ENCODE assay signal across 9 mouse cellular contexts in the genomic region with DNA sequence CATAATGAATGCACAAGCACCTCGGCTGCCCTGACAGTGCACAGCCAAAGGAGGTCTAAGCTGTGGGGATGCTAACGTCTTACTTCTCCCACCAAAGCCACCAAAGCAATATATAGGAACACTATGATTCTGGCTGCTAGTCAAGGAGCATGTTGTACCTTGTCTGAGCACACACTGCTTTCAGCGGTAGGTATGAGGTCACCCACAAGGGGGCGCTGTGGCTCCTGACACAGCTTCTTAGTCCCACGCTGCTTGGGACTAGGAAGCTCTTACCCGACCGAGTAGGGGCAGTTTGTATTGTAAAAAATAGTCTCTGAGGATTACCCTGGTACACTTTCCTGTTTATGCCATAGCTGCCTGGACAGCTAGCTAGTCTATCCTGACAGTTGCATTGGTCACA. TPM values are rescaled to one million over a fixed set of nuclear protein-coding genes. Genes with fewer than 3 reads are reported as not detected.
DNase-seq lines count a peak whose midpoint lies in the region; ATAC-seq lines count a peak whose summit lies in the region.
"Had no signal": no experiment of that assay in that cellular context is flagged by ENCODE, and none has a peak within 500 bp of the region (broad histone marks: within the 10 kb centered on the region; RNA-seq: fewer than 3 reads in every experiment).

No protein-coding gene starts in this region.

- H3K9me3 ChIP-seq in kidney, embryonic 16.5 days (ENCODE audit: low read length) = no peaks in the 10 kb centered on the region
- H3K9me3 ChIP-seq in liver, embryonic 16.5 days (replicated peaks; ENCODE audit: control insufficient read depth, low read length) = no peaks in the 10 kb centered on the region
- H3K9me3 ChIP-seq: hindbrain, embryonic 15.5 days had no signal

- 12% methylated on average over 7 of the region's 7 CpGs for WGBS in kidney, embryonic 16.5 days
- 10% methylated on average over 7 of the region's 7 CpGs for WGBS in liver, embryonic 16.5 days (ENCODE audit: insufficient replicate concordance)

- no peak overlapping the region for H3K27ac ChIP-seq in kidney, embryonic 16.5 days (ENCODE audit: low read length)
- H3K27ac ChIP-seq in liver, embryonic 16.5 days (ENCODE audit: low read length) = no peak overlapping the region
- H3K27ac ChIP-seq: hindbrain, embryonic 15.5 days had no signal

- no peaks in the 10 kb centered on the region for H3K27me3 ChIP-seq in kidney, embryonic 16.5 days (ENCODE audit: insufficient read depth, low read length)
- H3K27me3 ChIP-seq in liver, embryonic 16.5 days (ENCODE audit: control insufficient read depth, insufficient read depth, low read depth, low read length) = no peaks in the 10 kb centered on the region
- H3K27me3 ChIP-seq: hindbrain, embryonic 15.5 days had no signal

- H3K36me3 ChIP-seq in kidney, embryonic 16.5 days (ENCODE audit: insufficient read depth, low read length) = no peaks in the 10 kb centered on the region
- no peaks in the 10 kb centered on the region for H3K36me3 ChIP-seq in liver, embryonic 16.5 days (ENCODE audit: control insufficient read depth, insufficient read depth)
- H3K36me3 ChIP-seq: hindbrain, embryonic 15.5 days had no signal

- peak; percentile 89 to 91 for DNase-seq in B cell, adult 2 months
- DNase-seq in NIH3T3 (ENCODE audit: low read depth) = peak; percentile 86
- DNase-seq in cerebellum, adult 9-10 months = peak; percentile 72
- peak; percentile 75 for DNase-seq in gastrocnemius, postnatal 14 days
- peak; percentile 92 for DNase-seq in retina, embryonic 14.5 days (ENCODE audit: low spot score)
- DNase-seq in thymus, postnatal 4 days = peak; percentile 96

- peak; percentile 53; the same call in 1 of the 2 replicates for ATAC-seq in kidney, embryonic 16.5 days (ENCODE audit: low FRiP score, low TSS enrichment)
- 0 out of 2 replicates have a peak, but pooled peaks have one; percentile 48 for ATAC-seq in liver, embryonic 16.5 days (ENCODE audit: low read depth)

- intact Hi-C loops in gastrocnemius, postnatal 14 days (cut with DNase I; ENCODE audit: low total_unique reads) = loop anchor here (5.0 to 10.0 kb wide), 2 partner anchors 323 to 525 kb away; no protein-coding TSS in a partner anchor

- H3K4me2 ChIP-seq in kidney, embryonic 16.5 days (replicated peaks; ENCODE audit: low read depth, low read length) = no peak overlapping the region
- H3K4me2 ChIP-seq in liver, embryonic 16.5 days (ENCODE audit: low read depth, low read length) = no peak overlapping the region
- H3K4me2 ChIP-seq: hindbrain, embryonic 15.5 days had no signal

- H3K4me3 ChIP-seq in kidney, embryonic 16.5 days (ENCODE audit: low read length) = no peak overlapping the region
- no peak overlapping the region for H3K4me3 ChIP-seq in liver, embryonic 16.5 days (ENCODE audit: low read depth, low read length)
- H3K4me3 ChIP-seq: hindbrain, embryonic 15.5 days had no signal

- no peaks in the 10 kb centered on the region for H3K4me1 ChIP-seq in kidney, embryonic 16.5 days (ENCODE audit: insufficient read depth, low read length)
- peaks cover 3% of the 10 kb centered on the region for H3K4me1 ChIP-seq in liver, embryonic 16.5 days (ENCODE audit: control insufficient read depth, low read depth, low read length)
- H3K4me1 ChIP-seq: hindbrain, embryonic 15.5 days had no signal

- H3K9ac ChIP-seq in kidney, embryonic 16.5 days (replicated peaks; ENCODE audit: low read length) = no peak overlapping the region
- H3K9ac ChIP-seq in liver, embryonic 16.5 days (ENCODE audit: low read depth, low read length) = no peak overlapping the region
- H3K9ac ChIP-seq: hindbrain, embryonic 15.5 days had no signal

RNA-seq across cellular contexts. Expression of a gene that starts 7.4 kb away (rescaled TPM):
- 10 to 100 TPM; 15.7 to 16.6 TPM for total RNA-seq in gastrocnemius, postnatal 14 days (2021)
- 14.6 and 15.6 TPM in 2 replicates for polyA plus RNA-seq in kidney, embryonic 16.5 days (2015; fragmentation: Nextera tagmentation; extraction: Ambion mirVana)
- polyA plus RNA-seq in liver, embryonic 16.5 days (2015; fragmentation: Nextera tagmentation; extraction: Ambion mirVana) = 4.5 and 5.6 TPM in 2 replicates

RNA-seq across cellular contexts. Expression of a gene that starts 48.9 kb away (rescaled TPM):
- total RNA-seq in gastrocnemius, postnatal 14 days (2021) = 1 to 10 TPM; 6.7 to 7.0 TPM
- 10.1 and 10.3 TPM in 2 replicates for polyA plus RNA-seq in kidney, embryonic 16.5 days (2015; fragmentation: Nextera tagmentation; extraction: Ambion mirVana)
- 6.2 and 7.2 TPM in 2 replicates for polyA plus RNA-seq in liver, embryonic 16.5 days (2015; fragmentation: Nextera tagmentation; extraction: Ambion mirVana)

RNA-seq across cellular contexts. Expression of a gene that starts 49.8 kb away (rescaled TPM):
- 1 to 10 TPM; 8.3 to 8.5 TPM for total RNA-seq in gastrocnemius, postnatal 14 days (2021)
- polyA plus RNA-seq in kidney, embryonic 16.5 days (2015; fragmentation: Nextera tagmentation; extraction: Ambion mirVana) = 25.8 and 32.6 TPM in 2 replicates
- 13.2 and 15.3 TPM in 2 replicates for polyA plus RNA-seq in liver, embryonic 16.5 days (2015; fragmentation: Nextera tagmentation; extraction: Ambion mirVana)
